Mouse (Mus musculus) left cerebral cortex, adult 11 months (tissue): ENCODE data around the gene Cntln.

Source experiments
- DNase-seq: peaks from one replicate; pipeline ENCODE4 v3.0.0; 2022; ENCODE audit warnings: low spot score

The Cntln gene

GRCm38 (mm10) chr4:84884111-84884538, at the start of gene Cntln:
Cntln (plus strand) TSS chr4:84884309.
- DNase-seq: peak; percentile 86

GRCm38 (mm10) chr4:84836979-84837378, 47.1 kb upstream of the Cntln start:
- DNase-seq: no peak

GRCm38 (mm10) chr4:84838545-84838944, 45.6 kb upstream of the Cntln start:
- DNase-seq: no peak

- no peak for DNase-seq
These were observed 44.6 kb upstream of the Cntln start for GRCm38 (mm10) chr4:84839466-84839865.

- DNase-seq: no peak
These were observed 26.5 kb upstream of the Cntln start for GRCm38 (mm10) chr4:84857588-84857987.

GRCm38 (mm10) chr4:84876347-84876746, 7.8 kb upstream of the Cntln start:
- DNase-seq: peak; percentile 38

GRCm38 (mm10) chr4:84883646-84884045, 463 bp upstream of the Cntln start:
- DNase-seq: no peak

- no peak for DNase-seq
These were observed 596 bp downstream of the Cntln start for GRCm38 (mm10) chr4:84884539-84885270.

- no peak for DNase-seq
These were observed 1.1 kb downstream of the Cntln start for GRCm38 (mm10) chr4:84885271-84885540.

GRCm38 (mm10) chr4:84918393-84918792, 34.3 kb downstream of the Cntln start:
- DNase-seq: no peak

- no peak for DNase-seq
These were observed 50.3 kb downstream of the Cntln start for GRCm38 (mm10) chr4:84934342-84934929.

- no peak for DNase-seq
These were observed 58.0 kb downstream of the Cntln start for GRCm38 (mm10) chr4:84942059-84942458.

GRCm38 (mm10) chr4:84942651-84943050, 58.5 kb downstream of the Cntln start:
- no peak for DNase-seq

- DNase-seq: no peak
These were observed 60.0 kb downstream of the Cntln start for GRCm38 (mm10) chr4:84944100-84944499.

GRCm38 (mm10) chr4:84946450-84946849, 62.3 kb downstream of the Cntln start:
- DNase-seq: no peak

- no peak for DNase-seq
These were observed 93.0 kb downstream of the Cntln start for GRCm38 (mm10) chr4:84976875-84977646.

- no peak for DNase-seq
These were observed 111.6 kb downstream of the Cntln start for GRCm38 (mm10) chr4:84995520-84996348.

GRCm38 (mm10) chr4:85005581-85005980, 121.5 kb downstream of the Cntln start:
- DNase-seq: no peak

GRCm38 (mm10) chr4:85006789-85007188, 122.7 kb downstream of the Cntln start:
- DNase-seq: no peak

- DNase-seq: no peak
These were observed 126.7 kb downstream of the Cntln start for GRCm38 (mm10) chr4:85010846-85011245.

- no peak for DNase-seq
These were observed 161.6 kb downstream of the Cntln start for GRCm38 (mm10) chr4:85045748-85046147.

GRCm38 (mm10) chr4:85049933-85050553, 165.9 kb downstream of the Cntln start:
- DNase-seq: no peak
